Mouse (Mus musculus) MEL (cell line): Measurements from ENCODE around the gene Zmym2. TPM values are rescaled to one million over a fixed set of nuclear protein-coding genes. Genes with fewer than 3 reads are reported as not detected.
A peak's percentile ranks its signal among the peaks of the same experiment; 100 is the strongest.

ENCODE experiments used
- DNase-seq: peaks from one replicate; pipeline ENCODE4 v3.0.0; 2011; ENCODE audit warnings: low read depth, low spot score
- H3K27ac ChIP-seq: 2 replicates; pipeline ENCODE4 v1.5.1; 2012; ENCODE audit warnings: low read depth, mild to moderate bottlenecking, control low read depth, low read length, moderate library complexity; ENCODE audit not compliant: control insufficient read depth
- H3K27me3 ChIP-seq, 2 experiments: fragments of 150-350 bp in 1 of 2; sonication (generic) in 1 of 2; 2 replicates each; pipeline ENCODE4 v1.6.1; 2012; ENCODE audit warnings: low read length in 2 of 2, mild to moderate bottlenecking in 2 of 2, improper control_type of control experiment in 1 of 2, moderate library complexity in 1 of 2; ENCODE audit not compliant: insufficient read depth in 2 of 2, control insufficient read depth in 1 of 2
- H3K36me3 ChIP-seq, 2 experiments: 2 replicates each; pipeline ENCODE4 v1.6.1; 2012 to 2014; ENCODE audit warnings: low read length in 2 of 2, improper control_type of control experiment in 1 of 2, inconsistent platforms in 1 of 2, mild to moderate bottlenecking in 1 of 2; ENCODE audit not compliant: insufficient read depth in 2 of 2, control insufficient read depth in 1 of 2
- H3K4me1 ChIP-seq, 2 experiments: fragments of 150-350 bp in 1 of 2; sonication (generic) in 1 of 2; 2 replicates each; pipeline ENCODE4 v1.6.1; 2012; ENCODE audit warnings: low read length in 2 of 2, improper control_type of control experiment in 1 of 2, mild to moderate bottlenecking in 1 of 2; ENCODE audit not compliant: insufficient read depth in 2 of 2, control insufficient read depth in 1 of 2
- H3K4me3 ChIP-seq, 2 experiments: fragments of 150-350 bp in 1 of 2; sonication (generic) in 1 of 2; 2 replicates each; pipeline ENCODE4 v1.5.1; 2012; ENCODE audit warnings: low read depth in 2 of 2, low read length in 2 of 2, mild to moderate bottlenecking in 2 of 2, moderate library complexity in 2 of 2, control low read depth in 1 of 2, improper control_type of control experiment in 1 of 2; ENCODE audit not compliant: control insufficient read depth in 1 of 2, insufficient read depth in 1 of 2
- H3K79me2 ChIP-seq: 2 replicates; pipeline ENCODE4 v1.6.1; 2012; ENCODE audit warnings: mild to moderate bottlenecking, low read length, moderate library complexity; ENCODE audit not compliant: control insufficient read depth, poor library complexity, insufficient read depth
- H3K9ac ChIP-seq: 2 replicates; pipeline ENCODE4 v1.6.1; 2012; ENCODE audit warnings: low read depth, mild to moderate bottlenecking, control low read depth, low read length, moderate library complexity; ENCODE audit not compliant: control insufficient read depth, poor library complexity, severe bottlenecking
- H3K9me3 ChIP-seq: fragments of 150-350 bp; sonication (generic); replicated peaks from 2 replicates; pipeline ENCODE4 v1.6.1; 2012; ENCODE audit warnings: mild to moderate bottlenecking, low read length, improper control_type of control experiment, moderate library complexity; ENCODE audit not compliant: insufficient read depth
- CHD1 ChIP-seq: IDR thresholded peaks from 2 replicates; pipeline ENCODE4 v1.6.1; 2012; ENCODE audit warnings: low read depth, mild to moderate bottlenecking, inconsistent platforms, low read length, improper control_type of control experiment
- JUND ChIP-seq: IDR thresholded peaks from 2 replicates; pipeline ENCODE4 v1.6.1; 2011; ENCODE audit warnings: low read depth, mild to moderate bottlenecking, improper control_type of control experiment, low read length
- MAZ ChIP-seq: IDR thresholded peaks from 2 replicates; pipeline ENCODE4 v1.6.1; 2012; ENCODE audit warnings: low read depth, mild to moderate bottlenecking, inconsistent platforms, low read length, improper control_type of control experiment
- MYB ChIP-seq: IDR thresholded peaks from 2 replicates; pipeline ENCODE4 v1.6.1; 2011; ENCODE audit warnings: mild to moderate bottlenecking, low read depth, low read length, improper control_type of control experiment
- MYC ChIP-seq: IDR thresholded peaks from 2 replicates; pipeline ENCODE4 v1.6.1; 2011; ENCODE audit warnings: low read depth, mild to moderate bottlenecking, low read length, improper control_type of control experiment, moderate library complexity
- RCOR1 ChIP-seq: IDR thresholded peaks from 2 replicates; pipeline ENCODE4 v1.6.1; 2012; ENCODE audit warnings: low read depth, mild to moderate bottlenecking, inconsistent platforms, low read length, improper control_type of control experiment
- TAL1 ChIP-seq: IDR thresholded peaks from 2 replicates; pipeline ENCODE4 v1.6.1; 2012; ENCODE audit warnings: mild to moderate bottlenecking, inconsistent platforms, low read length, moderate library complexity, mixed read lengths
- USF1 ChIP-seq: IDR thresholded peaks from 2 replicates; pipeline ENCODE4 v1.6.1; 2014; ENCODE audit warnings: low read depth, mild to moderate bottlenecking, inconsistent platforms, low read length, improper control_type of control experiment, moderate library complexity
- USF2 ChIP-seq, 2 experiments: IDR thresholded peaks; 2 replicates each; pipeline ENCODE4 v1.6.1; 2011 to 2012; ENCODE audit warnings: improper control_type of control experiment in 2 of 2, low read length in 2 of 2, borderline replicate concordance in 1 of 2, inconsistent platforms in 1 of 2, low read depth in 1 of 2, mild to moderate bottlenecking in 1 of 2; ENCODE audit not compliant: insufficient read depth in 1 of 2
- ZNF384 ChIP-seq: IDR thresholded peaks from 2 replicates; pipeline ENCODE4 v1.6.1; 2012; ENCODE audit warnings: low read depth, mild to moderate bottlenecking, inconsistent platforms, low read length, improper control_type of control experiment
- polyA plus RNA-seq, 2 experiments: library from polyadenylated mRNA; stranded (reverse) in 1 of 2; unstranded in 1 of 2; fragments of >175 nt in 1 of 2; fragments of >200 nt in 1 of 2; gene quantifications; 2 replicates each; pipeline versions ENCODE4 v1.2.1 to v1.2.4; 2012; ENCODE audit warnings: low replicate concordance in 2 of 2, low read depth in 1 of 2; ENCODE audit not compliant: insufficient read length in 2 of 2, insufficient read depth in 1 of 2, missing spikeins in 1 of 2
- total RNA-seq: library from RNA; depleted of rRNA; stranded (reverse); fragments of 300-350 nt; gene quantifications from 2 replicates; pipeline ENCODE4 v1.2.3, GENCODE M21; 2012; rRNA removed

Gene Zmym2
- total and polyA plus RNA-seq, 3 experiments: 9.8 to 407 (median 27.7) TPM

DNA sequence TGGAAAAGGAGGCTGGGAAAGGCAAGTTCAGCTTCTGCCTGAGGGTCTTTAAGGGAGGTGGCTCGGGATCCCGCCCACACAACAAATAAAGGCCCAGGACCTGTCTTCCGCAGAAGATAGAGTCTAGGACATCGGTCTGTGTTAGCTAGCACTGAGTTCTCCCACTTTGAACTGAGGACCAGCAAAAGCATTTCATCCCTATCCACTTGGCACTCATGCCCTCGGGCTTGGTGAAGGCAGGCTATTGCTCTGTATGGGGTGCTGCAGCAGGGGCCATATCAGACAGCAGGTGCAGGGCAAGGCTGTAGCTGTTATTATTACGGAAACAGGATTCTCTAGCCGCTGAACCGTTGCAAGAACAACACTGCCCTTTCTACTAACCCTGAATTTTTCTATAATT is 83.2 kb downstream of the Zmym2 start:
- Histone ChIP-seq H3K4me3 (no peak overlapping the region), H3K4me1 (no peaks in the 10 kb centered on the region), H3K27ac (no peak overlapping the region), H3K9me3 (no peaks in the 10 kb centered on the region), H3K79me2 (no peaks in the 10 kb centered on the region), H3K27me3 (peaks cover 0 to 6% of the 10 kb centered on the region in 2 experiments; a peak in 2 of 4 replicates), H3K36me3 (no peaks in the 10 kb centered on the region), H3K9ac (no peak overlapping the region)
- DNase-seq: no peak
- no peak for TF ChIP-seq ZNF384

GRCm38 (mm10) chr14:56970160-56970559 is 83.7 kb downstream of the Zmym2 start:
- Histone ChIP-seq H3K27ac (no peak overlapping the region), H3K4me1 (no peaks in the 10 kb centered on the region), H3K9me3 (no peaks in the 10 kb centered on the region), H3K9ac (no peak overlapping the region), H3K4me3 (no peak overlapping the region), H3K27me3 (peaks cover 0 to 6% of the 10 kb centered on the region in 2 experiments; a peak in 2 of 4 replicates), H3K36me3 (no peaks in the 10 kb centered on the region), H3K79me2 (no peaks in the 10 kb centered on the region)
- DNase-seq: peak; percentile 33
- TF ChIP-seq RCOR1 (peak; percentile 95), MYB (no peak)

- TF ChIP-seq MYC (no peak), USF2 (IDR thresholded peaks at IDR 0.05; ENCODE audit: borderline replicate concordance in 1 of 2, insufficient read depth in 1 of 2, low read depth in 1 of 2, low read length in 2 of 2) (no peak), MAZ (no peak), JUND (no peak)
- H3K79me2 ChIP-seq: no peaks in the 10 kb centered on the region
- H3K27ac ChIP-seq: no peak overlapping the region
- H3K9ac ChIP-seq: no peak overlapping the region
- DNase-seq: no peak
- no peak overlapping the region for H3K4me3 ChIP-seq
- peaks cover 0 to 2% of the 10 kb centered on the region in 2 experiments; a peak in 2 of 4 replicates for H3K27me3 ChIP-seq
- H3K4me1 ChIP-seq: no peaks in the 10 kb centered on the region
- H3K36me3 ChIP-seq: no peaks in the 10 kb centered on the region
- no peaks in the 10 kb centered on the region for H3K9me3 ChIP-seq
These were observed 91.7 kb downstream of the Zmym2 start for GRCm38 (mm10) chr14:56978045-56978655.

DNA sequence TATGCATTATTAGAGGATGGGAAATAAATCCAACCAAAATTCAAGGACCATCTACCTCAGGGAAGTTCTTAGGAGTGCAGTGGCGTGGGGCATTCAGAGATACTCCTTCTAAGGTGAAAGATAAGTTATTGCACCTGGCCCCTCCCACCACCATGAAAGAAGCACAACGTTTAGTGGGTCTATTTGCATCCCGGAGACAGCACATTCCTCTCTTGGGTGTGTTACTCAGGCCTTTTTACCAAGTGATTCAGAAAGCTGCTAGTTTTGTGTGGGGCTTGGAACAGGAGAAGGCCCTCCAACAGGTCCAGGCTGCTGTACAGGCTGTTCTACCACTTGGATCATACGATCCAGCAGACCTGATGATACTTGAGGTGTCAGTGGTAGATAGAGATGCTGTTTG is 102.2 kb downstream of the Zmym2 start:
- H3K4me1 ChIP-seq: no peaks in the 10 kb centered on the region
- no peaks in the 10 kb centered on the region for H3K36me3 ChIP-seq
- TF ChIP-seq TAL1 (no peak), CHD1 (no peak), USF1 (no peak), ZNF384 (no peak)
- H3K79me2 ChIP-seq: no peaks in the 10 kb centered on the region
- H3K27ac ChIP-seq: no peak overlapping the region
- H3K9ac ChIP-seq: no peak overlapping the region
- no peaks in the 10 kb centered on the region for H3K9me3 ChIP-seq
- no peak for DNase-seq
- H3K27me3 ChIP-seq: peaks cover 0 to 2% of the 10 kb centered on the region in 2 experiments; a peak in 2 of 4 replicates
- H3K4me3 ChIP-seq: no peak overlapping the region

Other genes starting within 250 kb of the Zmym2 start
- gene Mphosph8, start 218.4 kb upstream of the Zmym2 start, total RNA-seq: 13.0 and 14.1 TPM in 2 replicates
- gene Mphosph8, start 218.4 kb upstream of the Zmym2 start, polyA plus RNA-seq: 100 to 1,000 TPM in 1 of 2 experiments, 10 to 100 TPM in 1; 27.2 to 402 TPM
- gene Pspc1, start 108.3 kb upstream of the Zmym2 start, total RNA-seq: 48.7 and 48.8 TPM in 2 replicates
- gene Pspc1, start 108.3 kb upstream of the Zmym2 start, polyA plus RNA-seq: 10 to 100 TPM; 36.1 to 68.2 TPM
- 6.7 and 7.5 TPM in 2 replicates for gene Zmym5, start 74.9 kb upstream of the Zmym2 start, total RNA-seq
- 10 to 100 TPM; 13.2 to 36.5 TPM for gene Zmym5, start 74.9 kb upstream of the Zmym2 start, polyA plus RNA-seq
- not detected in 2 replicates for gene Gja3, start 171.4 kb downstream of the Zmym2 start, total RNA-seq
- gene Gja3, start 171.4 kb downstream of the Zmym2 start, polyA plus RNA-seq: not detected
- not detected in 2 replicates for gene Gjb2, start 218.0 kb downstream of the Zmym2 start, total RNA-seq
- gene Gjb2, start 218.0 kb downstream of the Zmym2 start, polyA plus RNA-seq: not detected
- not detected in 2 replicates for gene Gm4491, start 229.2 kb downstream of the Zmym2 start, total RNA-seq
- not detected for gene Gm4491, start 229.2 kb downstream of the Zmym2 start, polyA plus RNA-seq
- gene Gjb6, start 247.0 kb downstream of the Zmym2 start, total RNA-seq: not detected in 2 replicates
- gene Gjb6, start 247.0 kb downstream of the Zmym2 start, polyA plus RNA-seq: not detected